Mouse (Mus musculus): Measurements from ENCODE around the gene Msh3. TPM values are rescaled to one million over a fixed set of nuclear protein-coding genes. Genes with fewer than 3 reads are reported as not detected.

Gene Msh3
- 21.2 and 25.0 TPM in 2 replicates for polyA plus RNA-seq (2012; rRNA removed)

DNA sequence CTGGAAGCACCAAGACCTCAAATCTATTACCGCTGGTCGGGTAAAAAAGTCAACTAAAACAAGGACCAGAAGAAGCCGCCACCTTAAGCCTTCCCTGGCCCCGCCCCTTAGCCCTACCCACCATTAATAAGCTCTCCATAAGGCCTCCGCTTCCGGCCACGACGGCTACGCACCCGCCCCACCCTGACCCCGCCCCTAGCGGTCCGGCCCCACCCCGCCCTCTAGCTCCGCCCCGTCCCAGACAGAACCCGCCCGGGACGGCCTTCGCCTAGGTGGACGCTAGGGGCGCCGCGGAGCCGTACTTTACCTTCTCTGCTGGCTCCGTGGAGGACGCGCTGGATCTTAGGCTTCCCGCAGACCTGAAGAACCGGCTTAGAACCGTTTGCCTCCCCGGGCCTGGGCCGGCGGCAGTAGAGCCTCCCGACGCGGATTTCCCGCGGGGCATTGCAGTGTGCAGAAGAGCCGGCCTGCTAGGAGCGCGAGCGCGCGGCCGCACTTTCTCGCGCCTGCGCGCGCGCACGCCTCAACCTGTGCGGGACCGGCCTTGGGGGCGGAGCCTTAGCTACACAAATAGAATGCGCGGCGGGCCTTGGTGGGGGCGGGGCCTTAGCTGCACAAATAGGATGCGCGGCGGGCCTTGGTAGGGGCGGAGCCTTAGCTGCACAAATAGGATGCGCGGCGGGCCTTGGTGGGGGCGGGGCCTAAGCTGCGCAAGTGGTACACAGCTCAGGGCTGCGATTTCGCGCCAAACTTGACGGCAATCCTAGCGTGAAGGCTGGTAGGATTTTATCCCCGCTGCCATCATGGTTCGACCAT lies at the start of gene Msh3, which contains the start of gene Dhfr:
Gene Msh3, minus strand, starts transcription at position 548 of the 816 bp plus-strand sequence.
Gene Dhfr, plus strand, starts transcription at position 271 of the 816 bp plus-strand sequence.

DNA sequence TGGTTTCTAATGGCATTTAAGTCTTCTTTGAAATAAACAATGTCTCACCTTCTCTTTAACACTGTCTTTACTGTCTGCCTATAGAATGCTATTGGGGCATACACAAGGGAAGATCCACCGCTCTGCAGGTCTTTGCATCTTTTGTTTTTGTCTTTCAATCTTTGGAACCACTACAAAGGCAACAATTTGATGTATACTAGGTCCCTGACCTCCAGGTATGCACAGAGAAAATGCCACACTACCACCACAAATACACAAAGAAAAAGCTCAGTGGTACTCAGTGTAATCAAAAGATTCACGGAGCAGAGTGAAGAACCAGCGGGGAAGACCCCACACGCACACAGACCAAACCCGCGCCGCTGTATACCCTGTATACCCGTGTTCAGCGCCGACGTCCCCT lies 49.1 kb downstream of the Msh3 start, which contains the start of gene Gm20379:
Gene Gm20379, plus strand, starts transcription at position 301 of the 400 bp plus-strand sequence.

Other genes with a start within 250 kb of the Msh3 start
- 15.5 and 17.6 TPM in 2 replicates for gene Rasgrf2, start 223.3 kb downstream of the Msh3 start, polyA plus RNA-seq (2012; rRNA removed)
- gene Gm20379, start 49.0 kb downstream of the Msh3 start, polyA plus RNA-seq (2012; rRNA removed) = not detected in 2 replicates
- gene Dhfr, start 277 bp downstream of the Msh3 start, polyA plus RNA-seq (2012; rRNA removed) = 2.9 and 3.5 TPM in 2 replicates
- 3.0 and 4.2 TPM in 2 replicates for gene Ankrd34b, start 70.9 kb upstream of the Msh3 start, polyA plus RNA-seq (2012; rRNA removed)
- gene Fam151b, start 129.0 kb upstream of the Msh3 start, polyA plus RNA-seq (2012; rRNA removed) = 7.5 and 8.0 TPM in 2 replicates
- gene Zfyve16, start 175.9 kb upstream of the Msh3 start, polyA plus RNA-seq (2012; rRNA removed) = 20.4 and 23.6 TPM in 2 replicates
- gene Spz1, start 221.2 kb upstream of the Msh3 start, polyA plus RNA-seq (2012; rRNA removed) = not detected in 2 replicates

Data from central nervous system, embryonic 18 days (tissue).